Mouse (Mus musculus): Measurements from ENCODE around the gene Gm5901. TPM values are rescaled to one million over a fixed set of nuclear protein-coding genes. Genes with fewer than 3 reads are reported as not detected.
"Not testable (repeated sequence)": the region's sequence is repeated elsewhere in the genome, so short reads cannot be mapped to it uniquely, and the experiment has no call there.

Gm5901 gene
- polyA plus RNA-seq, 1 experiment from 2014 or later = not detected

- Histone ChIP-seq H3K4me2 (replicated peaks) (peak overlapping the region; percentile 74), H3K9ac (peak overlapping the region; percentile 82), H3K4me1 (replicated peaks; ENCODE audit: control insufficient read depth, insufficient read depth, low read length) (peaks cover 14% of the 10 kb centered on the region), H3K27ac (peak overlapping the region; percentile 51; the same call in 1 of the 2 replicates), H3K9me3 (ENCODE audit: control insufficient read depth, low read length) (no peaks in the 10 kb centered on the region), H3K27me3 (ENCODE audit: control insufficient read depth, insufficient read depth, low read length) (no peaks in the 10 kb centered on the region), H3K36me3 (replicated peaks; ENCODE audit: control insufficient read depth, insufficient read depth) (peaks cover 5% of the 10 kb centered on the region; the same call in 1 of the 2 replicates), H3K4me3 (replicated peaks; ENCODE audit: low read length) (peak overlapping the region; percentile 71)
- ATAC-seq (ENCODE audit: low FRiP score) = no peak; the same call in 1 of the 2 replicates
- DNase-seq (ENCODE audit: low spot score) = no peak
- WGBS = 1% methylated on average over 25 of the region's 25 CpGs
Observed at GRCm38 (mm10) chr7:105399058-105399934, 24.5 kb downstream of the Gm5901 start.

DNA sequence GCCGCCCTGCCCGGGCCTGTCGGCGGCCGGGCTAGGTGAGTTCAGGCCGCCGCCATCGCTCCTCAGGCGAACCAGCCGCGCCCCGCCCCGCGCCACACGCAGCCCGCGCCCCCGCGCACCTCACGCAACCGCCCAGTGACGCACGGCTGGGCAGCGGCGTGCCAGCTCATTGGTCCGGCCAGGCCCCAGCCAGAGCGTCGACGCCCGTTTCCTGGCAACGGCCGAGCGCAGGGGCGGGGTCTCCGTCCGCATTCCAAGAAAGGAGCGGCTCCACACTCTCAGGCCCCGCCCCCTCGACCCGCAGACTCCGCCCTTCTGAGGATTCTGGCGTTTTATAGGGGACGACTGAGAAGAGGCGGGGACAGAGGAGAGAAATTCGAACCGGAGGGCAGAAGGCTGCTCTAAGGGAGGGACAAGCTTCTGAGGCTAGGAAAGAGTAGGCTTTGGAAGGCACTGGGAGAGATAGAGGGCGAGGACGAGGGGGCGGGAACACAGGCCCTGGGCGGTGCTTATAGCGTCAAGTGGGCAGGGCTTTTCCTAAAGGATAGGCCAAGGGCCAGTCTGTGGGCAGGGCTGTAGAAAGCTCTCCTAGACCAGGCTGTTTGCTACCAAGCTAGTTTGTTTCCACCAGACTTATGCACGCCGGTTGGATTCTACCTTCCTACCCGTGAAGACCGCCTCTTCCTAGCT lies 25.2 kb downstream of the Gm5901 start, which contains the start of gene Fam160a2:
Gene Fam160a2 (minus strand): TSS at position 120 of the 690 bp plus-strand sequence.
- Histone ChIP-seq H3K27me3 (ENCODE audit: control insufficient read depth, insufficient read depth, low read length) (no peaks in the 10 kb centered on the region), H3K4me2 (replicated peaks) (peak within 1 kb of the TSS; percentile 74), H3K4me1 (replicated peaks; ENCODE audit: control insufficient read depth, insufficient read depth, low read length) (peaks cover 14% of the 10 kb centered on the region), H3K27ac (peak within 1 kb of the TSS; percentile 83), H3K9ac (peak within 1 kb of the TSS; percentile 82), H3K4me3 (replicated peaks; ENCODE audit: low read length) (peak within 1 kb of the TSS; percentile 71), H3K36me3 (replicated peaks; ENCODE audit: control insufficient read depth, insufficient read depth) (0 out of 2 replicates have a peak, but pooled peaks cover 5% of the 10 kb centered on the region), H3K9me3 (ENCODE audit: control insufficient read depth, low read length) (no peaks in the 10 kb centered on the region)
- ATAC-seq (ENCODE audit: low FRiP score) (peak; percentile 99), DNase-seq (ENCODE audit: low spot score) (peak; percentile 99)
- WGBS = under 1% methylated on average over 55 of the region's 55 CpGs

- DNase-seq (ENCODE audit: low spot score) (no peak), ATAC-seq (ENCODE audit: low FRiP score) (no peak)
- H3K36me3 ChIP-seq (replicated peaks; ENCODE audit: control insufficient read depth, insufficient read depth) = no peaks in the 10 kb centered on the region
- H3K27me3 ChIP-seq (ENCODE audit: control insufficient read depth, insufficient read depth, low read length) = no peaks in the 10 kb centered on the region
- H3K9me3 ChIP-seq (ENCODE audit: control insufficient read depth, low read length) = no peaks in the 10 kb centered on the region
- H3K4me1 ChIP-seq (replicated peaks; ENCODE audit: control insufficient read depth, insufficient read depth, low read length) = peaks cover 4% of the 10 kb centered on the region
- no peak within 1 kb of the TSS for H3K27ac ChIP-seq
- no peak within 1 kb of the TSS for H3K4me3 ChIP-seq (replicated peaks; ENCODE audit: low read length)
- H3K9ac ChIP-seq = no peak within 1 kb of the TSS
- WGBS = 77% methylated on average over 5 of the region's 5 CpGs
- no peak within 1 kb of the TSS for H3K4me2 ChIP-seq (replicated peaks)
Observed at GRCm38 (mm10) chr7:105404268-105404667, 29.4 kb downstream of the Gm5901 start, which contains the start of gene Cnga4. TSS of gene Cnga4 (plus strand) at chr7:105404568.

DNA sequence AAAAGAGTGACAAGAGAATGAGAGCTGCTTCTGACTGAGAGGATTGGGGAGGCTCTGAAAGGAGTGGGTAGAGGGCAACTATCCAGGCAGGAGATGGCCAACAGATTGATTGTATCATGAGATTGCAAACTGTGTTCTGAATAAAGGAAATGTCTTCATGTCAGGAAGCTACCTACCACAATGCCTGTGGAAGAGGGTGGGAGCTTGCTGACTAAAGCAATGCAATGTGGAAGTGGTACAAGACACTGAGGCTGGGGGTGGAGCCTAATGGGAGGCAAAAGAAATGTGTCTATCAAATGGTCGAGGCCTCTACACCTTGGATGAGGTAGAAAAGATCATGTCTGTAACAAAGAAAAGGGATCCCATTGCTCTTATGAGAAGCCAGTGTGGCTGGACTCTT lies 31.5 kb downstream of the Gm5901 start:
- Histone ChIP-seq H3K4me3 (replicated peaks; ENCODE audit: low read length) (no peak overlapping the region), H3K4me2 (replicated peaks) (no peak overlapping the region), H3K27me3 (ENCODE audit: control insufficient read depth, insufficient read depth, low read length) (no peaks in the 10 kb centered on the region), H3K4me1 (replicated peaks; ENCODE audit: control insufficient read depth, insufficient read depth, low read length) (no peaks in the 10 kb centered on the region), H3K9ac (no peak overlapping the region), H3K9me3 (ENCODE audit: control insufficient read depth, low read length) (no peaks in the 10 kb centered on the region), H3K27ac (no peak overlapping the region), H3K36me3 (replicated peaks; ENCODE audit: control insufficient read depth, insufficient read depth) (no peaks in the 10 kb centered on the region)
- WGBS = 69% methylated on average over 1 of the region's 1 CpGs
- DNase-seq (ENCODE audit: low spot score) = no peak
- ATAC-seq (ENCODE audit: low FRiP score) = no peak

- 56% methylated on average over 8 of the region's 8 CpGs for WGBS
- peak; percentile 51; the same call in 1 of the 2 replicates for ATAC-seq (ENCODE audit: low FRiP score)
- not testable (repeated sequence) for H3K4me1 ChIP-seq (replicated peaks; ENCODE audit: control insufficient read depth, insufficient read depth, low read length)
Observed at GRCm38 (mm10) chr7:105411874-105412632, 37.2 kb downstream of the Gm5901 start.

DNA sequence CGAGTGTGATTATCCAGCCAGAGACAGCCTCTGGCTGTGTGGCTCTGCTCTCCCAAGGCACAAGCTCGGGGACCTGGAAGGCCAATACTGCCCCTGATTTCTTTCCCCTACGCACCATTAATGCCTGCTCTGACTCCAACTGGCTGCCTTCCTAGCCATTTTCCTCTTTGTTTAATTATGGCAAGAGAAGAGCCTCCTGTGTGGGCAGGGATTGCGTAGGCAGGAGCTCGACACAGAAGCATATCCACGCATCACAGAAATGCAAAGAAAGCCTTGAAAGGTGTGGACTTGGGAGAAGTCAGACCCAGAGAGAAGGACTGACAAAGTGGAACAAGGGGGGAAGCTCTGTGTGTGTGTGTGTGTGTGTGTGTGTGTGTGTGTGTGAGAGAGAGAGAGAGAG lies 39.5 kb downstream of the Gm5901 start:
- Histone ChIP-seq H3K27me3 (ENCODE audit: control insufficient read depth, insufficient read depth, low read length) (no peaks in the 10 kb centered on the region), H3K9ac (no peak overlapping the region), H3K4me2 (replicated peaks) (no peak overlapping the region), H3K4me1 (replicated peaks; ENCODE audit: control insufficient read depth, insufficient read depth, low read length) (no peaks in the 10 kb centered on the region), H3K27ac (no peak overlapping the region), H3K4me3 (replicated peaks; ENCODE audit: low read length) (no peak overlapping the region), H3K9me3 (ENCODE audit: control insufficient read depth, low read length) (no peaks in the 10 kb centered on the region), H3K36me3 (replicated peaks; ENCODE audit: control insufficient read depth, insufficient read depth) (no peaks in the 10 kb centered on the region)
- WGBS = 68% methylated on average over 6 of the region's 6 CpGs
- no peak for ATAC-seq (ENCODE audit: low FRiP score)
- no peak for DNase-seq (ENCODE audit: low spot score)

More at GRCm38 (mm10) chr7:105411874-105412632, 37.2 kb downstream of the Gm5901 start:
- H3K4me2 ChIP-seq (replicated peaks); H3K36me3 ChIP-seq (replicated peaks; ENCODE audit: control insufficient read depth, insufficient read depth); H3K27me3 ChIP-seq (ENCODE audit: control insufficient read depth, insufficient read depth, low read length); H3K9ac ChIP-seq; H3K4me3 ChIP-seq (replicated peaks; ENCODE audit: low read length); H3K27ac ChIP-seq; H3K9me3 ChIP-seq (ENCODE audit: control insufficient read depth, low read length): not testable (repeated sequence)
- DNase-seq (ENCODE audit: low spot score) = peak; percentile 84

DNA sequence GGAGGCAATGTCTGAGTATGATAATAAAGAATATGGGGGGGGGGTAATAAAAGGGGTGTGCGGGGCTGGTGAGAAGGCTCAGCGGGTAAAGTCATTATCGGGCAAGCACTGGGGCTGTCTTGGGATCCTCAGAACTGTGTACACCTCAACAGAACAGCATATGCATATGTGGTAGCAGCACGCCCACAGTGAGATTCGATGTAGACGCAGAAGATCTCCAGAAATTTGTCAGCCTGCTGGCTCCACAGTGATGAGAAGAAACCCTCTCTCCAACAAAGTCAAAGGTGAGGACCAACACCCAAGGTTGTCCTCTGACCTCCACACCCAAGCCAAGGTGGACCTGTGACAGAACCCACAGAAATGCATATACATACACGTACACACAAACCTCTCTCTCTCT lies 41.7 kb downstream of the Gm5901 start:
- Histone ChIP-seq H3K4me3 (replicated peaks; ENCODE audit: low read length) (no peak overlapping the region), H3K9ac (no peak overlapping the region), H3K27me3 (ENCODE audit: control insufficient read depth, insufficient read depth, low read length) (no peaks in the 10 kb centered on the region), H3K4me1 (replicated peaks; ENCODE audit: control insufficient read depth, insufficient read depth, low read length) (no peaks in the 10 kb centered on the region), H3K4me2 (replicated peaks) (no peak overlapping the region), H3K27ac (no peak overlapping the region), H3K36me3 (replicated peaks; ENCODE audit: control insufficient read depth, insufficient read depth) (no peaks in the 10 kb centered on the region), H3K9me3 (ENCODE audit: control insufficient read depth, low read length) (no peaks in the 10 kb centered on the region)
- ATAC-seq (ENCODE audit: low FRiP score) (no peak), DNase-seq (ENCODE audit: low spot score) (no peak)
- 95% methylated on average over 7 of the region's 7 CpGs for WGBS

GRCm38 (mm10) chr7:105418106-105418505 lies 43.3 kb downstream of the Gm5901 start:
- H3K36me3 ChIP-seq (replicated peaks; ENCODE audit: control insufficient read depth, insufficient read depth) = no peaks in the 10 kb centered on the region
- no peaks in the 10 kb centered on the region for H3K9me3 ChIP-seq (ENCODE audit: control insufficient read depth, low read length)
- no peak overlapping the region for H3K9ac ChIP-seq
- DNase-seq (ENCODE audit: low spot score) = no peak
- ATAC-seq (ENCODE audit: low FRiP score) = no peak
- no peak overlapping the region for H3K27ac ChIP-seq
- no peaks in the 10 kb centered on the region for H3K27me3 ChIP-seq (ENCODE audit: control insufficient read depth, insufficient read depth, low read length)
- H3K4me2 ChIP-seq (replicated peaks) = no peak overlapping the region
- no peak overlapping the region for H3K4me3 ChIP-seq (replicated peaks; ENCODE audit: low read length)
- no peaks in the 10 kb centered on the region for H3K4me1 ChIP-seq (replicated peaks; ENCODE audit: control insufficient read depth, insufficient read depth, low read length)
- 76% methylated on average over 5 of the region's 5 CpGs for WGBS
